Mouse (Mus musculus): ENCODE measurements around the gene Trarg1. TPM values are rescaled to one million over a fixed set of nuclear protein-coding genes. Genes with fewer than 3 reads are reported as not detected.

Trarg1 gene
- polyA plus RNA-seq, 1 experiment: 0.40 TPM

- Histone ChIP-seq H3K4me1 (ENCODE audit: control insufficient read depth, insufficient read depth, low read length) (no peaks in the 10 kb centered on the region), H3K27ac (ENCODE audit: insufficient read depth, low read length) (no peak overlapping the region), H3K4me3 (ENCODE audit: insufficient read depth, low read length) (no peak overlapping the region)
- no peak for TF ChIP-seq POLR2A (IDR thresholded peaks at IDR 0.05; ENCODE audit: extremely low read depth, insufficient read depth, low read length)
- TF ChIP-seq CTCF (IDR thresholded peaks at IDR 0.05; ENCODE audit: extremely low read depth, insufficient read depth, low read length): no peak
Measured at GRCm38 (mm10) chr11:76742511-76742910, 62.9 kb downstream of the Trarg1 start.

GRCm38 (mm10) chr11:76744550-76744949 is 64.9 kb downstream of the Trarg1 start:
- H3K4me1 ChIP-seq (ENCODE audit: control insufficient read depth, insufficient read depth, low read length): no peaks in the 10 kb centered on the region
- TF ChIP-seq CTCF (IDR thresholded peaks at IDR 0.05; ENCODE audit: extremely low read depth, insufficient read depth, low read length) (peak; percentile 67), POLR2A (IDR thresholded peaks at IDR 0.05; ENCODE audit: extremely low read depth, insufficient read depth, low read length) (no peak)
- no peak overlapping the region for H3K4me3 ChIP-seq (ENCODE audit: insufficient read depth, low read length)
- no peak overlapping the region for H3K27ac ChIP-seq (ENCODE audit: insufficient read depth, low read length)

GRCm38 (mm10) chr11:76745921-76746320 is 66.3 kb downstream of the Trarg1 start:
- TF ChIP-seq CTCF (IDR thresholded peaks at IDR 0.05; ENCODE audit: extremely low read depth, insufficient read depth, low read length): no peak
- no peak for TF ChIP-seq POLR2A (IDR thresholded peaks at IDR 0.05; ENCODE audit: extremely low read depth, insufficient read depth, low read length)
- Histone ChIP-seq H3K27ac (ENCODE audit: insufficient read depth, low read length) (no peak overlapping the region), H3K4me3 (ENCODE audit: insufficient read depth, low read length) (no peak overlapping the region), H3K4me1 (ENCODE audit: control insufficient read depth, insufficient read depth, low read length) (no peaks in the 10 kb centered on the region)

Other genes starting within 250 kb of the Trarg1 start
- gene Abr, start 57.5 kb upstream of the Trarg1 start, polyA plus RNA-seq (2012; rRNA removed): 266 and 292 TPM in 2 replicates
- gene Bhlha9, start 7.3 kb upstream of the Trarg1 start, polyA plus RNA-seq (2012; rRNA removed): 3.5 and 4.5 TPM in 2 replicates
- 27.3 and 28.0 TPM in 2 replicates for gene Gosr1, start 83.8 kb downstream of the Trarg1 start, polyA plus RNA-seq (2012; rRNA removed)
- 29.1 and 30.5 TPM in 2 replicates for gene Cpd, start 167.2 kb downstream of the Trarg1 start, polyA plus RNA-seq (2012; rRNA removed)
- not detected in 2 replicates for gene Tmigd1, start 222.4 kb downstream of the Trarg1 start, polyA plus RNA-seq (2012; rRNA removed)
- gene Blmh, start 245.0 kb downstream of the Trarg1 start, polyA plus RNA-seq (2012; rRNA removed): 37.7 and 38.1 TPM in 2 replicates

All from cortical plate, adult 2 months (tissue).